Mouse (Mus musculus): ENCODE measurements around the gene Knop1.

Knop1 gene

GRCm38 (mm10) chr7:118797600-118797999 lies 58.5 kb downstream of the Knop1 start:
- no peak for DNase-seq (ENCODE audit: low spot score)

GRCm38 (mm10) chr7:118796838-118797237 lies 59.2 kb downstream of the Knop1 start:
- no peak for DNase-seq (ENCODE audit: low spot score)

- DNase-seq (ENCODE audit: low spot score): no peak
These were observed 60.3 kb downstream of the Knop1 start for GRCm38 (mm10) chr7:118795779-118796178.

GRCm38 (mm10) chr7:118793899-118794298 lies 62.2 kb downstream of the Knop1 start:
- no peak for DNase-seq (ENCODE audit: low spot score)
